Mouse (Mus musculus) layer of hippocampus, postnatal 36 days (tissue): ENCODE measurements around the gene Fgf11. TPM values are rescaled to one million over a fixed set of nuclear protein-coding genes. Genes with fewer than 3 reads are reported as not detected.

Experiments used
- DNase-seq, 2 experiments: peaks; one replicate each; pipeline ENCODE4 v3.0.0; 2022
- total RNA-seq, 2 experiments: library from RNA; stranded (reverse); gene quantifications; 2 replicates each; pipeline ENCODE4 v1.2.3; 2021

Gene Fgf11
- 10 to 100 TPM; 29.2 to 31.6 TPM for total RNA-seq

GRCm38 (mm10) chr11:69801379-69801977 lies at the start of gene Fgf11:
Gene Fgf11 (minus strand): TSS chr11:69801857.
- DNase-seq = no peak

- no peak for DNase-seq
Measured at GRCm38 (mm10) chr11:69850754-69851153, 49.1 kb upstream of the Fgf11 start.

- no peak for DNase-seq
Measured at GRCm38 (mm10) chr11:69849884-69850283, 48.2 kb upstream of the Fgf11 start.

- no peak for DNase-seq
Measured at GRCm38 (mm10) chr11:69849128-69849527, 47.5 kb upstream of the Fgf11 start.

GRCm38 (mm10) chr11:69848021-69848420 lies 46.4 kb upstream of the Fgf11 start:
- DNase-seq = no peak

GRCm38 (mm10) chr11:69846738-69847688 lies 45.4 kb upstream of the Fgf11 start:
- no peak for DNase-seq

- DNase-seq = peak; percentile 89
Measured at GRCm38 (mm10) chr11:69846198-69846680, 44.6 kb upstream of the Fgf11 start, which contains the start of gene Plscr3. Gene Plscr3 (plus strand): TSS chr11:69846376.

- no peak for DNase-seq
Measured at GRCm38 (mm10) chr11:69838714-69839104, 37.1 kb upstream of the Fgf11 start.

GRCm38 (mm10) chr11:69837952-69838713 lies 36.5 kb upstream of the Fgf11 start, which contains the start of gene Tmem256:
Gene Tmem256 (plus strand): TSS chr11:69838514.
- peak; percentile 97 for DNase-seq

GRCm38 (mm10) chr11:69837604-69837951 lies 35.9 kb upstream of the Fgf11 start, which contains the start of gene Nlgn2:
Gene Nlgn2 (minus strand): TSS chr11:69837784.
- no peak for DNase-seq

GRCm38 (mm10) chr11:69836703-69837576 lies 35.3 kb upstream of the Fgf11 start:
- peak; percentile 51 to 60 for DNase-seq

- no peak for DNase-seq
Measured at GRCm38 (mm10) chr11:69835966-69836335, 34.3 kb upstream of the Fgf11 start.

GRCm38 (mm10) chr11:69835326-69835965 lies 33.8 kb upstream of the Fgf11 start:
- DNase-seq = no peak

- no peak for DNase-seq
Measured at GRCm38 (mm10) chr11:69834001-69834549, 32.4 kb upstream of the Fgf11 start.

- no peak for DNase-seq
Measured at GRCm38 (mm10) chr11:69833554-69833953, 31.9 kb upstream of the Fgf11 start.

GRCm38 (mm10) chr11:69828832-69829231 lies 27.2 kb upstream of the Fgf11 start:
- no peak for DNase-seq

- no peak for DNase-seq
Measured at GRCm38 (mm10) chr11:69823456-69823855, 21.8 kb upstream of the Fgf11 start.

GRCm38 (mm10) chr11:69822080-69822479 lies 20.4 kb upstream of the Fgf11 start, which contains the start of gene Spem1:
Gene Spem1 (minus strand): TSS chr11:69822180.
- DNase-seq = no peak

GRCm38 (mm10) chr11:69818871-69819270 lies 17.2 kb upstream of the Fgf11 start:
- no peak for DNase-seq

GRCm38 (mm10) chr11:69818365-69818764 lies 16.7 kb upstream of the Fgf11 start, which contains the start of gene Spem2:
Gene Spem2 (minus strand): TSS chr11:69818465.
- DNase-seq = no peak

GRCm38 (mm10) chr11:69816520-69816919 lies 14.9 kb upstream of the Fgf11 start:
- DNase-seq = no peak
